Mouse (Mus musculus) brain, embryonic 14.5 days (tissue): Measurements from ENCODE around the gene Ebf1. TPM values are rescaled to one million over a fixed set of nuclear protein-coding genes. Genes with fewer than 3 reads are reported as not detected.

Experiments
- DNase-seq: peaks from one replicate; pipeline ENCODE4 v3.0.0-alpha.2; 2011; ENCODE audit warnings: low read depth
- CTCF ChIP-seq: fragments of 200-500 bp; IDR thresholded peaks from 2 replicates; pipeline ENCODE4 v1.5.1; 2012; ENCODE audit warnings: inconsistent platforms, mild to moderate bottlenecking, moderate library complexity, borderline replicate concordance; ENCODE audit not compliant: insufficient read depth, insufficient read length; ENCODE audit errors: extremely low read depth
- POLR2A ChIP-seq: fragments of 200-500 bp; IDR thresholded peaks from 2 replicates; pipeline ENCODE4 v1.6.1; 2012; ENCODE audit warnings: mild to moderate bottlenecking, inconsistent platforms, borderline replicate concordance; ENCODE audit not compliant: poor library complexity, insufficient read depth, insufficient read length, severe bottlenecking; ENCODE audit errors: extremely low read depth
- polyA plus RNA-seq: library from polyadenylated mRNA; depleted of rRNA; stranded (reverse); fragments of >200 nt; gene quantifications from 2 replicates; pipeline ENCODE4 v1.2.3, GENCODE M21; 2012

The Ebf1 gene
- polyA plus RNA-seq, 1 experiment = 53.1 TPM

DNA sequence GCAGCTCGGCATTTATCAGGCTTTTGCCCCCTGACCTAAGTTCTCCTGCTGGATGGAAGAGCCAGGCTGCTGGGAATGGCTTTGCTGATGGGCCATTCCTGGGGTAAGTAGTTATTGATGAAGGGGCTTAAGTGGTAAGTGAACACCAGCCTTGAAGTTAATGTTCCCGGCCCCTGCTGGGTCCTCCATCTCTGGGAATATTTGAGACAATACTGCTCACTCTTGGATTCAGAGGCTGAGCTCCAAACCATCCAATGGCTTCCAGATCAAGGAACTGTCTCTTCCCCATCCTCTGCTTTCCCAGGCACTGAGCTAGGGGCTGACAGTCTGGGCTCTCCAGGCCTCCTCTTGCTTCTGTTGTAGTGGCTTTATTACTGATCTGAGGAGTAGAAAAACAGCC lies 116.2 kb downstream of the Ebf1 start:
- DNase-seq = no peak
- TF ChIP-seq POLR2A (no peak), CTCF (no peak)

DNA sequence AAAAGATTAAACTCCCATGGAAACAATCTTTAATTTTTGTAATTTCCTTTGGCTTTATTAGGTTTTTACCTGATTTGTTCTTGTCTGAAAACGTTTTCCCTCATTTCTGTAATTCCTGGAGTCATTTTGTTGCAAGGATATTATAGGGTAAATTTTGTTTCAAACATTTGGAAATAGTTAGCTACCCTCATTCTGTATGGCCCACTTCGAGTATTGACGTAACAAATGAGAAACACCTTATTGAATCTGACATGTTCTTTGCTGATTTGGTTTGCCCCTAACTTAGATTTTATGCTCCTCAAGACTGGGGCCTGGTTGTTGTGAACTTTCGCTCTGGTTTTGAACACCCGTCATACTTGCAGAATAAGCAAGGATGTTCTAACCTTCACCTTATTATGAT lies 120.9 kb downstream of the Ebf1 start:
- no peak for DNase-seq

DNA sequence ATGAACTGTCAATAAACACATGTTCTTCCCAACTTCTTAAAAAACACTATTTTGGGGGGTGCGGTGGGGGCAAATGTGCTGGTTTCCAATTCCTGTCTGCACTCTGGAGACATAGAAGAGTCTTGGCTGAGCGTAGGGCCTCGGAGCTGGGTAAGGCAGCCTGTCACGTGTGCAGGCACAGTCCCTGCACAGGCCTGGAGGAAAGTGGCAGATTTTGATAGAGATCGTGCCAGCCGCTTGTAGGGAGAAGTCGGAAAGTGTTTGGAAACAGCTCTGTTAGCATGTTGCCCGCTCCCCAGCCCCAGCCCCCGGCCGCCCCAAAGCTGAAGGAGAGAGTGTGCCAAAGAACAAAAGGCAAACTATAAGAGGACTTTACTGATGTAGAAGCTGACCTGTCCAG lies 121.7 kb downstream of the Ebf1 start:
- no peak for TF ChIP-seq POLR2A
- TF ChIP-seq CTCF = no peak
- DNase-seq = peak; percentile 79

More for the DNA sequence above, 120.9 kb downstream of the Ebf1 start:
- no peak for TF ChIP-seq CTCF
- no peak for TF ChIP-seq POLR2A

DNA sequence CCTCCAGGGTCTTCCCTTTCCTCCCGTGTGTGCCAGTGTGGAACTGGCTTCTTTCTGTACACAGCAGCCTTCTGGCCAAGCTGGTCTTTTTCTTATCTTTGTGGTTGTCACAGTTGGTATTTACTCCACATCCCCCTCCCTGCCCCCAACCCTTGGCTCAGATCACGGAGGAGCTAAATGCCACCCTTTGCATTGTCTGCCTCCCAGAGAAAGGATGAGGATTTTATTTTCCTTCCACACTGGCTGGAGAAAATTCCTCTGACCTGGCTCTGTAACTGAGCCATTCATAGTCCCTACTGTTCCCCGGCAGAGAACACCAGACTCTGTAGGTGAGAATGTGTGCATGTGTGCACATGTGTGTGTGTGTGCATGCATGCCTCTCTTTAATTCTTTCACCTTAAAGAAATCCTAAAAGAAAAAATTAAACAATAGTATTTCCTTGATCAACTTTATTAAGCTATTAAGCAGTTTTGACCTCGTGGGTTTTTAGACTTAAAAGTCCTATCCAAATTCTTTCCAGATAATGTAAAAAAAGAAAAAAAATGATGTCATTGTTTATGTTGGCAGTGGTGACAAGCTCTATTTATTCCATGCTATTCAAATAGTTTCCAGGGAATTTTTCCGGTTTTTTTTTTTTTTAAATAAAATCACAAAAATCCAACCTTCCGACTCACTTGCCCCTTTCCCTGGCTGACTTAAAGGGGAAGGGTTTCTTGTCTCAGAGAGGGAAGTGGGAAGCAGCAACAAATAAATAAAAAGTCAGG lies 123.3 kb downstream of the Ebf1 start:
- no peak for TF ChIP-seq POLR2A
- TF ChIP-seq CTCF = no peak
- peak; percentile 65 for DNase-seq

DNA sequence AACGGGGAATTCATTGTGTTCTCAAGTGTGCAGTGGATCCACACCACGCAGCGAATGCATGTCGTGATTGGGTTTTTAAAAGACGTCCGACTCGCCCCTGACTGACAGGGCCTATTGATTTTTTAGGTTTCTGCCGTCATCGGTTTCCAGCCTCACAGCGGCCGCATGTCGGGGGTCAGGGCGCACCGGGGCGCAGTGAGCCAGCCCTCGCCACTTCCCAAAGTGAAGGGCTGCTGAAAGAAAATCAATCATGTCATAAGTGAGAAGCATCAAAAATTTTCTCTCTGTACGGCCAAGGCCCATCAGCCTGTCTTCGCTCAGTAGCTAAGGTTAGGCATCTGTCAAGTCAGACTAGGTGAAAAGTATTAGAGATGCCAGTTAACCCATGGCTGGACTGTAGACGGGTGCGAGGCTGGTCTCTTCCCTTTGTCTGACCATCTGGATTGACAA lies 124.0 kb downstream of the Ebf1 start:
- peak; percentile 57 for DNase-seq
- no peak for TF ChIP-seq CTCF
- no peak for TF ChIP-seq POLR2A

DNA sequence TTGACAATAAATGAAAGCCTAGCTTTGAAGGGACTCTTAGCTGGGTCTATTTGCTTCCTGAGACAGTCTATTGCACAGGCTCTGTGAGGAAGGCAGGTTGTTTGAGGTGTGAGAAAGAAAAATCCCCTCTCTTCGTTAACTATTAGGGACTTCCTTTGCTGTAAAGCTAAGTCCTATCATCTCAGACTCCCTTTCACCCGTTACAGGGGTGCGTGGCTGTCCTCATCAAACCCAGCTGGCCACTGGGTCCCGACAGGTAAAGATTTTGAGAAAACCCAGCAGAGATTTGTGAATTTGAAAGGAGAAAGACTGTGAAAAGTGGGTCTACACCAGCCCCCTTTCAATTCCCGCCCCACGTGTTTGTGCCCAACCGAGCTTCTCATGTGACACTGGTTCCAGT lies 127.3 kb downstream of the Ebf1 start:
- TF ChIP-seq POLR2A (no peak), CTCF (no peak)

DNA sequence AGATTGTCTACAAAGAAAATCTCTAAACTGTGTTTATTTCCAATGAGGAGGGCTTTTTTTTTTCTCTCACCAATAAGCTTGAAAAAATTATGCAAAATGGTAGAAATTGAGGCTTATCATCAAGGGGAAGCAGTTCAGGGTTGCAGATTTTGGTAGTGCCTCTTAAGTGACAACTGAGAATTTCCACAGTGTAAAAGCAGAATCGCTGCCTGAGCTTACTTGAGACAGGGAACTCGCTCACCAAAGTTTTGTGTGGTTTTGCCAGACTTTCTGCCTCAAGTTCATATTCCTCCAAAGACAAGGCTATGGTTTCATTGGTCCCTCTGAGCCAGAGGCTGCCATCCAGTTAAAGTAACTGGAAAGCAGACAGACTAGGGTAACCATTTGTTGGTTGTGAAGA lies 128.8 kb downstream of the Ebf1 start:
- TF ChIP-seq POLR2A = no peak
- DNase-seq = no peak

More for the DNA sequence above, 127.3 kb downstream of the Ebf1 start:
- no peak for DNase-seq

DNA sequence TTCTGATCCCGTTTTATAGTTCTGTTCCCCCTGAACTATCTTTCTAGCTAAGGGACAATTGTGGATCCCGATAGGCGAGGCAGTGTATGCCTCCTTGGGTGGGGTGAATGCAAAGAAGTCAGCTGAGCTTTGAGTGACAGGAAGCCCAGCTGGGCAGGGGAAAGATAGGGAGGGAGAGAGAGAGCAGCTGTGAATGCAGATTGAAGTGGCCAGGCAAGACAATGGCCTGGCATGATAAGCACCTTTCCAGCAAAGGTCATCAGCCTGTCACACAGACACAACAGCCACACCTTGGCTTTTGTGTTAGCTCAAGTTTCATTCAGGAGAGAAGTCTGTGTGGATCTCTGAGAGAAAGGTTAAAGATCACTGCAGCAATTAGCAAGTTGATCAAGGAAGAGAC lies 129.6 kb downstream of the Ebf1 start:
- peak; percentile 61 for DNase-seq
- no peak for TF ChIP-seq POLR2A
- no peak for TF ChIP-seq CTCF

DNA sequence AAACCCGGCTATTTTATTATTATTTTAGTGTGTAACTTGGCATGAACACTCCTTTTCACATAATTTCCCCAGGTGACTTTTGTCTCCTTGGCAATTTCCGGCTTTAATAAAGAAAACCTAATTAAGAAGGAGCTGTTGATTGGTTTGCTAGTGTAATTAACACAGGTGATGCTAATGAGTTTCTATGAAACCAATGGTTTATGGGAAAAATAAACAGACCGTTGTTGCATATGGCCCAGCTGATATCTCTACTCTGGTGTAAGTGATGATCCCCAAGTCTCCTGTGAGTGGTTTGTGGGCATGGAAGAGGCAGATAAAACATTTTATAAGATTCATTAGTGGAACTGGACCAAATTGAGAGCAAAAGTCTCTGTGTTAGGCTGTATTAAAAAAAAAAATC lies 132.2 kb downstream of the Ebf1 start:
- TF ChIP-seq CTCF (no peak), POLR2A (no peak)
- DNase-seq = peak; percentile 45

DNA sequence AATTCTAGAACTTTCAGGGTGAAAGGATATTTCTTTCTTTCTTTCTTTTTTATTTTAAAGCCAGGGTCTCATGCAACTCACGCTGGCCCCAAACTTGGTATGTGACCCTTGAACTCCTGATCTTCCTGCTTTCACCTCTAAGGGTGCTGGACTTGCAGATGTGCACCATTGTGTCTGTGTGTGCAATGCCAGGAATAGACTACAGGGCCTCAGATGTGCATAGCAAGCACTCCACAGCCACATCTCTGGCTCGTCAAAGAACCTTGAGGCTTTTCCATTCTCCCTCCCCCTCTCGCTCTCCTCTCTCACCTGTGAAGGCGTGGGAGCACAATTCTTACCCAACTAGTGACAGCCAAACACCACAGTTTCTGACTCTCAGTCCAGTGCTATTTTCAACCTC lies 137.2 kb downstream of the Ebf1 start:
- DNase-seq = no peak
- TF ChIP-seq POLR2A = no peak
- no peak for TF ChIP-seq CTCF

DNA sequence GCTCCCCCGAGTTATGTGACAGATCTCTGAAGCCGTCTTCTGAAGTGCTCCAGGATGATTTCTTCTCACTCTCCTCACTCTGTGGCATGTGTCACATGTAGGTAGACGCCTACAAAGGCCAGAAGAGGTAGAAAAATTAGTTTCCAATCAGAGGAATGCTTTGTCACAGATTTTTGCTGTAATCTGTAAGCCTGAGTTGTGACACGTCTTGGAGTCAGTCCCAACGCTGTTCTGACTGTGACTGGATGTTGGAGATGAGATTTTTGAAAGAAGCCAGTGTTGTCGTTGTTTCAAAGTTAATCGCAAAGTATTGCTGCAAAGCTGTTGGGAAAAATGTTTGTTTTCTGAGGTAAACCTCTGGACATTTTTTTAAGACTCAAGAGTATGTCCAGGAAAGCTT lies 139.2 kb downstream of the Ebf1 start:
- TF ChIP-seq POLR2A = no peak
- no peak for TF ChIP-seq CTCF
- DNase-seq = no peak

DNA sequence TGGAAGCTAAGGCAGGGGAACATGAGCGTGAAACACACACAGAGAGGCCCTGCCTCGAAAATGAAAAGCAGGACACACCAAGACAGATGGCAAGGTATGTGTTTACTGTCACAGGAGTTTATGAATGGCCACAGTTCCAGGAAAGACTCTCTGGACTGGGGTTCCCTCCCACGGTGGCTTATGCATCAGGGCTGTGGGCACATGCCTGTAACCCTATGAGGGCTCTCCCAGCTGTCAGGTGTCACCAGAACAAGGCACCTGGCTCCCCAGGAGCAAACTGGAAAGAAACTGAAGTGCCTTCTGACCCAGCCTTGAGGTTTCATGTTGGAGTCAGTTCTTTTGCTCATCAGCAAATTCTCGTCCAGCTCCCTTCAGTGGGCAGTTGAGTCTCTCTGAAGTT lies 141.7 kb downstream of the Ebf1 start:
- TF ChIP-seq CTCF = no peak
- no peak for TF ChIP-seq POLR2A

DNA sequence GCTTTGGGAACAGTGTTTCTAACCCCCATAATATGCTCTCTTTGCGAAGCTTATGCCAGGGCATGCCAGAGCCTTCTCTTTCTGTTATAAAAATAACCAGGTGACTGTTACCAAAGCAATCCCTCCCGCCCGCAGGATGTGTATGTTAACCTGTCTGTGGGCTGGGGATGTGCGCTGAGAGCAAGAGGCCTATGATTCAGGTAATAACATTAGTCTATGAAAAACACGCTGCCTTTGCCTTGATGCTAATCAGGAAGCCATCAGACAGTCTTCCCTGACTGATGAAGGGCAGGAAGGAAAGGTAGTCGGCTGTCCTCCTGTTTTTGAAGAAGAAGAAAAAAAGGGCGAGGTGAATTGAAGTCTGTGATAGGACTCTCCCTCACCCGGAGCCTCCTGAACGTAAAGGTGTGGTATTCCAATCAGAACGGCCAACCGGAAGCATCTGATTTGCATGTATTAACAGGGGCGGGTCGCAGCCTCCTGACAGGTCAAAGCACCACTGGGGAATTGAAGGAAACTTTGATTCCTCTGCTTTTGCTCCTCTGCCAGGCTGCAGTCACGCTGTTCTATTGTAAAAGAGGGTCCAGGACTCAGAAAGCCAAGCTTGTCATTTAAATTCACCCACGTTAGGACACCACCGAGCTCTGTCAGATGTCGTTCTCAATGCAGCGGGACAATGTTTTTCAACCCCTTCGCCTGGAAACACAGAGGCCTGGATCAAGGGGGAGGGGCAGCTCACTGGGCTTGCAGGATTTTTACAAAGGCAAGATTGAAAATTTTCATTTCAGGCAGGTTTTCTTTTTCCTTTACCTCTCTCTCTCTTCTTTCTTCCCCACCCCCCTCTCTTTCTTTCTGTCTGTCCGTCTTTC lies 144.2 kb downstream of the Ebf1 start:
- peak; percentile 72 for DNase-seq
- TF ChIP-seq POLR2A = no peak
- TF ChIP-seq CTCF = no peak

More for the DNA sequence above, 141.7 kb downstream of the Ebf1 start:
- no peak for DNase-seq
